Mouse (Mus musculus) ES-Bruce4 (cell line): ENCODE measurements around the gene Tdo2.

Experiments used
- CTCF ChIP-seq: IDR thresholded peaks from one replicate; pipeline ENCODE4 v1.8.1; 2011; ENCODE audit warnings: low read depth, low read length
- EP300 ChIP-seq: IDR thresholded peaks from 2 replicates; pipeline ENCODE4 v1.6.1; 2011; ENCODE audit warnings: low read depth, low read length; ENCODE audit not compliant: insufficient read depth
- POLR2A ChIP-seq: IDR thresholded peaks from one replicate; pipeline ENCODE4 v1.8.1; 2011; ENCODE audit warnings: low read length; ENCODE audit not compliant: insufficient read depth

- TF ChIP-seq POLR2A, result no peak
- no peak for TF ChIP-seq CTCF
- no peak for TF ChIP-seq EP300
These were observed 14.5 kb upstream of the Tdo2 start for GRCm38 (mm10) chr3:81990531-81990930.
